Mouse (Mus musculus): Measurements from ENCODE around the gene Gpsm3.

Gpsm3 gene

DNA sequence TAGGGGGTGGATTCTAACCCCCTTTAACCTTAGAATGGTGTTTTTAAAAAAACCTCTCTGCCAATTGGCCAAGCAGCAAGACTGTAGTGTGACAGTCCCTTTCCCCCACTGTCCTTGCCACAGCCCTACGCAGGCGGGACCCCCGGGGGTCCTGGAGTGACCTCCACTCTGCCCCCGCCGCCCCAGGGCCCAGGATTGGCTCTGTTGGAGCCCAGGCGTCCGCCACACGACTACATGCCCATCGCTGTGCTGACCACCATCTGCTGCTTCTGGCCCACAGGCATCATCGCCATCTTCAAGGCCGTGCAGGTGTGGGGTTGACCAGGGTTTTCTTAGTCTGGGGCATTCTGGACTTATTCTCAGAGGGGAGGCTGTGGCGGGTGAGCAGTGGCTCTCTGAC is 42.0 kb downstream of the Gpsm3 start:
- peak; percentile 79 for DNase-seq

DNA sequence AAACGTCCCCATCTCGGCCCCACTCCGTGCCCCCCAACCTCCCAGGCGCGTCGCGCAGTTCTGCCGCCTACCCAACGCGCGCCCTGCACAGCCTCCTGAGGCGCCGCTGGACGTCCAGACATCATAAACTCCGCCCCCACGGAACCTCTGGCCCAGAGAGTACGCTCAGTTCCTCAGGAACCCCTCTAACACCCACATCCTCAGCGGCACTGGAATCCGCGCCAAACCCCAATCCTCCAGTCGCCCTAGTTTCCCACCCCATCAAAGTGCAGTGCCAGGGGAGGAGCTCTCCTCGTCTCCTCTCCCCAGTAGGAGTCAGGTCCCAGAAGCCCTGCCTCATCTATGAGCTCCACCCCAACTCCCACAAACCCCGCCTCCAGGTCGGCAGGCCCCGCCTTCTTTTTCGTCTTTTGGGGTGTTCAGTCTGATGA is 42.7 kb downstream of the Gpsm3 start:
- peak; percentile 93 for DNase-seq

DNA sequence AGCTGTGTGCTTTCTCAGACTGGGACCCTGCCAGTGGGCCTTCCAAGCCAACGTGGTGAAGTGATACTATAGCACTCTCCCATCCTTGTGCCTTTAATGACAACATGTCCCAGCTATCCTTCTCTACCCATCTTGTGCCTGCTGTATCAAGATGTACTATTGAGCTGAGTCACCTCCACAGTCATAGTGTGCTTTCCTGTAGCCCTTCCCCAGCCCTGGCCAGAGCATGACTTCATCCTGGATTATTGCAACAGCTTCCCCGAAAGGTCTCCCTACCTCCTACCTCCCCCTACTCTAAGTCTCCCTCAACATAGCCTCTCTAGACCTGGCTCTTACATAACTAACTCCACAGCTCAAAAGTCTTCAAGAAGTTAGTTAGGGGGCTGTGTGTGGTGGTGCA is 46.1 kb downstream of the Gpsm3 start:
- DNase-seq, result no peak

DNA sequence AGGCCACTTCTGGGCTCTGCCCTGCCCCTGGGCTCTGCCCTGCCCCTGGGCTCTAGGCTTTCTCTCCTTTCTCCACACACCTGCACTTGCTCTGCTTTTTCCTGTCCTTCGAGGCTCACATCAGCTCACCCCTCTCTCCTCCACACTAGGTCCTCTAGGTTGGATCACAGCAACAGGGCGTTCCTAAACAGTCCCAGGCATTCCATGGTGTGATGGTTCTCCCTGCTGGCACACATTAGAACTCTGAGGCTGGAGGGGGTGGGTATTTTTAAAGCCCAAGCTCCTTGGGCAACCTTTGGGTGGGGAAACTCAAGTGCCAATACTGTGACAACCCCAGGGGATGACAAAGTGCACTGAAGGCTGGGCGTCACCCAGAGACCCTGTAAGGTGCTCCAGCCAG is 47.9 kb downstream of the Gpsm3 start:
- DNase-seq, result peak; percentile 52

DNA sequence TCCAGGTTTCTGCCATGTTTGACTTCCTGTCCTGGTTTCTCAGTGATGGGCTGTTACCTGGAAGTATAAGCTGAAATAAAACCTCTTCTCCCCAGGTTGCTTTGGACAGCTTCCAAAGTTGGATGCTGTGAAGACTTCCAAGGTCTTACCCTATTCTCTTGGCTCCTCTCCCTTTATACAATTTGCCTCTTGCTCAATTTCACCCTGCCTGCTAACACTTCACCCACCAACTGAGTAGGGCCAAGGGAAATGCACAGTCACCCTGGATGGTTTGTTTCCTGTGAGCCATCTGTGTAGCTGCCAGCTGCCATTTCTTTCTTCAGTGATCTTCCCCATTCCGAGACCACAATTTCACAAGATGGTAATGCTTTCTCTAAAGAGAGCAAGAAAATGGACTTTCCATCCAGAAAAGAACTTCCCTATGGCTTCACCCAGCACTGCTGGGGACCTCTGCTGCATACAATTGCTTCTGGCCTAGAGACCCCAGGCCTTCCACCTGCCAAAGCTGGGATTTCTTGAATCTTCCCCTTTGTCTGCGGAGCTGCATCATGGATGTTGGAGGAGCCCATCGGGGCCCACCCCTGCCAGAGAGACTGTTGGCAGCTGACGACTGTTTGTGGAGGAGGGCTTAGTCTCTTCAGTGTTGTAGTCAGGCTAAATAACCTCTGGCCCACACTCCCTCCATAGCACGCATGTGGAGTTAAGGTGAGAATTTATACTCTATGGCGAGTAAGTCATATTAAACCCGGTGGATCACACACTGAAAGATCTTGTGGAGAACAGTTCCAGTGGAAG is 50.1 kb downstream of the Gpsm3 start:
- peak; percentile 66 for DNase-seq

DNA sequence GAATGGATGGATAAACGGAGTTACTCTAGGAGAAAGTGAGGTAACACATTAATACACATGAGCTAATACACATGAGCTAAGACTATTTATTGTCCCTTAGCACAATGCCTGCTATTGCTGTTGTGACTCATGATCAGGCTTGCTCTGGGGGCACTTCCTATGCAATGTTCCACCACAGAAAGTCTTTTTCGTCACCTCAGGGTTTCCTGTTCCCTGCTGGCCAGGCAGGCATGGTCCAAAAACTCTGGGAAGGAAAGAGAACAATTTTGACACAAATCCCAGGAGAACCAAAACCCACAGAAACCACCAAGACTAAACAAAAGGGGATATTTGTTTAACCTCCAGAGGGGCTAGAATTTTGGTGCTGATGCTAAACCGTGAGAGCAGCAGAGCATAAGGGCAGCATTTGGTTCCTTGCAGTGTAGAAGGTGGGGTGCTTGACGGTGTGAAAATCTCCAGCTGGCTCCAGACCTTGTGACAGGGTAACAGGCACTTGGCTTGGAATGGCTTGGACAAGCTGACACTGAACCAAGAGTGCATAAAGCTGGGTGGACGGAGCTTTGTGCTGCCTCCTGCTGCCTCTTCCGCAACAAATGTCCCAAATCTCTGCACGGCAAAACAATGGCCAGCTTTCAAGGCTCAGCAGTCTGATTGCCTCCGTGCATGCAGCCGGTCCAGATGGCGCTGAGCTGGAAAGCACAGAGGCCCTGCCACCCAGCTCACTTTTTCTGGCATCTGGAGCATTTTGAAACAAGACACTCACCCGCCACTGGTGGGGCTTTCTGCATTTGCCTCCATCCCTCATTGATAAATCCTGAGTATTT is 51.4 kb downstream of the Gpsm3 start:
- DNase-seq, result peak; percentile 95
